Mouse (Mus musculus) kidney, adult 9 months (tissue): ENCODE measurements around the gene Arsb.

Source experiments
- DNase-seq: peaks from one replicate; pipeline ENCODE4 v3.0.0; 2022

Gene Arsb

DNA sequence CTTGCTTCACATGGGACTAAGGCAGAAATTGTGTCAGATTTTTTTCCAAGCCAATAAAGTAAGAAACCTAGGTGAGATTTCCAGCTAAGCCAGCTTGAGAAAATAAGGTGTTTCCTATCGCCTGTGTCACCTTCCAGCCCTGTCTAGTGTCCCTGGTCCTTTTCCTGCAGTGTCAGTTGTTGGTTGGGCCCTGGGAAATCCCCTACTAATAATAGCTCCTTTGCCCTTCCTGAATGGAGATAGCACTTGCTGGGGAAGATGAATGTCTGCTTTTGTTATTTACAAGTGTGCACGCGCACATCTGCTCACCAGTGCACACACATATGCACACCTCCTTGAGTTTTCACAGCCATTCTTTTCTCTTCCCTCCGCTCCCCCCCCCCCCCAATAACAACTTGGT lies 217.8 kb downstream of the Arsb start:
- peak; percentile 39 for DNase-seq

DNA sequence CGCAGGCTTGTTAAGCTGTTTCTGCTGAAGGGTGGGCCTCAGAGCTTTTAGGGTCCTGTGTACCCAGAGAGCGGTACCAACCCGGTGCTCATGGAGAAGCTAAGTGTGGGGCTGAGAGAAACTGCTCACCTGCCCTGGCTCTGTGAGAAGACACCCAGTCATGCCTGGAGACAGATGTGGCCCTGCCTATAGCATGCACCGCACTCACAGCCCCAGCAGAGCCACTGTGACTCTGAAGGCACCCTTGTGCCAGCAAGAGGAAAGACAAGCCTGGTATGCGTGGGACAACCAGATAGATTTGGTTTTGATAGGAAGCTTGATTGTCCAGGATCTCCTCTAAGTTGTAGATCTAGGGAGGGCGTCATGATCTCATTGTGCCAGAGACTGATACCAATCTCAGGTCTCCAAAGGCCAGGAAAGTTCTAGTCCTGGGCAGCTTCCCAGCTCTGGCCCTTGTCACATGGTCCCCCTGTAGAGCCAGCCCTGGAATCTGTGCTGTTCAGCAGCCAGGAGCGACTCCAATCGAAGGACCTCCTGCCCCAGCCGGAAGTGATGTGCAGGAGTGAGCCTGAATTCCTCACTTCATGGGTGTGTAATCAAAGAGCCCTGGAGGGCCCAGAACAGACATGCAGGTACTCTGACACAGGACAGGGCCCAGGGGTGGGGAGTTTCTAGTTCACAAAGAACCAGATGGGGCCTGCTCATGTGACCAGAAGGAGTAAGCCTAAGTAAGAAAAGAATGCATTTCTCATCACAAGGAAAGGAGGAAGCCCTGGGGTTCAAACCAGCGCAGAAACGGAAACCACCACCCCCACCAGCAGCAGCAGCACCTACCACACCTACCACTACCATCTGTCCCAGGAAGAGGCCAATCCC lies 218.5 kb downstream of the Arsb start:
- DNase-seq, result peak; percentile 56

DNA sequence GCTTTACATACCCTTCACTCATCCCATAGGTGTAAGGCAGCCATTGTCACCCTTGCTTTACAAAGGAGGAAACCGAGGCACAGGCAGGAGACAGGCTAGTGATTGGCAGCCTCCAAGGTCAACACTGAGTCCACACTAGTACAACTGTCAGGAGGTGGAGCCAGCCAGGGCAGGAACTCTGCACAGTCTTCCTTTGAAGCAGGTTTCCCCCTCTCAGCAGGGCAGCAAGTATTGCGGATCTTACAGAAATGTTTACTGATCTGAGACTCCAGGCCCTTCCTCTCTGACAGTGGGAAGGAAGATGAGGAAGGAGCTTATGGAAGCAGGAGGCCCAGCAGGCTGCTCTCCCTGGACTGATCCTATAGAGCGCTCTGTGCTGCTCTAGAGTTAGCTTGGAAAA lies 219.4 kb downstream of the Arsb start:
- DNase-seq, result no peak

- no peak for DNase-seq
These were observed 221.0 kb downstream of the Arsb start for GRCm38 (mm10) chr13:93992342-93992882.
